ENCODE assay signal across 8 mouse cellular contexts in the genomic region with DNA sequence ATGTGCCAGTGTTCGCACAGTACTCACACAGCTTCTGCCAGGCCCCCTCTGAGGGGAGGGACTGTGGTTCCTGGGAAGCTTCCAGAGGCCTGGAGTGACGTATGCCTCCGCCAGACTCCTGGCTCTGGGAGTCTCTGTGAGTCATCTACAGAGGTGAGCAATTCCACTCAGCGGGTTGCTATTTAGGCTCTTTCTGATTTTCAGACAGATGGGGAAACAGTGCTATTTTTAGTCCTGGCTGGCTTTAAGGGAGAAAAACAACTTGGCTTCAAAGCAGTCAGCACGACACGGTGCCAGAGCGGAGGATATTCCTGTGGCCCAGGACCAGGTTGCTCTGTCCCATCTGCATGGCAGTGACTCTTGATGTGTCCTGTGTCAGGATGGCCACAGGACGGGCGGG. TPM values are rescaled to one million over a fixed set of nuclear protein-coding genes. Genes with fewer than 3 reads are reported as not detected.
DNase-seq lines count a peak whose midpoint lies in the region; ATAC-seq and TF ChIP-seq lines count a peak whose summit lies in the region.
"Had no signal": no experiment of that assay in that cellular context is flagged by ENCODE, and none has a peak within 500 bp of the region (broad histone marks: within the 10 kb centered on the region; RNA-seq: fewer than 3 reads in every experiment).

No protein-coding gene starts in this region.

- in situ Hi-C loops in Patski (cut with MboI; ENCODE audit: low pct_unique_long_range_greater_than_20kb), result no loop called here

- H3K4me2 ChIP-seq in limb, embryonic 15.5 days, result no peak overlapping the region
- H3K4me2 ChIP-seq: liver, embryonic 13.5 days had no signal

- no peak for TF ChIP-seq CTCF in Patski (IDR thresholded peaks at IDR 0.05)

- ATAC-seq in Patski, result peak; percentile 93
- ATAC-seq in limb, embryonic 15.5 days (ENCODE audit: insufficient number of reproducible peaks, low FRiP score, low TSS enrichment, low read depth), result peak; percentile 73

- intact Hi-C loops in heart, postnatal 14 days (cut with DNase I), result loop anchor here (5.0 kb wide), 1 partner anchor 259 kb away; no protein-coding TSS in a partner anchor

- peak; percentile 90 for DNase-seq in Patski (ENCODE audit: low read depth, low spot score)
- DNase-seq in adrenal gland, postnatal 14 days, result peak; percentile 78
- peak; percentile 86 to 92 for DNase-seq in frontal cortex, adult 2 months (ENCODE audit: extremely low spot score in 1 of 2, low spot score in 1 of 2)
- DNase-seq in heart, postnatal 14 days, result peak; percentile 48 to 68
- no peak for DNase-seq in retina, embryonic 14.5 days (ENCODE audit: low spot score)
- no peak for DNase-seq in embryo, embryonic 10 days (ENCODE audit: low spot score)
- DNase-seq: liver, embryonic 13.5 days had no signal

- CTCF ChIA-PET in Patski (lab: Charles Lee), result interaction anchor here (1.4 to 6.7 kb wide), 2 partner anchors 17 to 205 kb away, joined by 5 to 30 read pairs; no protein-coding TSS in a partner anchor

- H3K27me3 ChIP-seq in Patski, result no peaks in the 10 kb centered on the region
- no peaks in the 10 kb centered on the region for H3K27me3 ChIP-seq in limb, embryonic 15.5 days
- H3K27me3 ChIP-seq: liver, embryonic 13.5 days had no signal

- no peak overlapping the region for H3K4me3 ChIP-seq in limb, embryonic 15.5 days
- H3K4me3 ChIP-seq: liver, embryonic 13.5 days had no signal

- no peak overlapping the region for H3K9ac ChIP-seq in limb, embryonic 15.5 days
- H3K9ac ChIP-seq: liver, embryonic 13.5 days had no signal

- H3K36me3 ChIP-seq in limb, embryonic 15.5 days, result no peaks in the 10 kb centered on the region

- peak overlapping the region; percentile 8; the same call in 1 of the 2 replicates for H3K27ac ChIP-seq in limb, embryonic 15.5 days
- H3K27ac ChIP-seq: liver, embryonic 13.5 days had no signal

- POLR2A ChIA-PET in Patski (lab: Charles Lee), result interaction anchor here (1.0 kb wide), 1 partner anchor 40 kb away, joined by 3 read pairs; no protein-coding TSS in a partner anchor

- WGBS in limb, embryonic 15.5 days, result 38% methylated on average over 9 of the region's 9 CpGs

- H3K9me3 ChIP-seq in limb, embryonic 15.5 days, result no peaks in the 10 kb centered on the region
- H3K9me3 ChIP-seq: liver, embryonic 13.5 days had no signal

- peaks cover 17% of the 10 kb centered on the region for H3K4me1 ChIP-seq in limb, embryonic 15.5 days
- H3K4me1 ChIP-seq: liver, embryonic 13.5 days had no signal

RNA-seq across cellular contexts. Expression of gene Nup210, which starts 40.4 kb away (rescaled TPM):
- 33.0 TPM for polyA plus RNA-seq in Patski (2021)
- 9.4 and 16.7 TPM in 2 replicates for total RNA-seq in adrenal gland, postnatal 14 days (2021)
- polyA plus RNA-seq in frontal cortex, adult 2 months (2012; rRNA removed), result 26.4 and 26.7 TPM in 2 replicates
- 1 to 10 TPM; 4.5 to 6.0 TPM for total RNA-seq in heart, postnatal 14 days (2021)
- polyA plus RNA-seq in limb, embryonic 15.5 days (2015; fragmentation: Nextera tagmentation; extraction: Ambion mirVana), result 11.3 and 11.6 TPM in 2 replicates

Comparison
In these comparisons a context has a peak if more than half of its experiments do, and no peak if none do; other contexts are left out.
1. DNase-seq: peak in Patski (single experiment), adrenal gland, postnatal 14 days (single experiment), frontal cortex, adult 2 months (2 of 2) and heart, postnatal 14 days (2 of 2); none in retina, embryonic 14.5 days (single experiment) and embryo, embryonic 10 days (single experiment).